ENCODE assay signal across 8 mouse cellular contexts in the genomic region with DNA sequence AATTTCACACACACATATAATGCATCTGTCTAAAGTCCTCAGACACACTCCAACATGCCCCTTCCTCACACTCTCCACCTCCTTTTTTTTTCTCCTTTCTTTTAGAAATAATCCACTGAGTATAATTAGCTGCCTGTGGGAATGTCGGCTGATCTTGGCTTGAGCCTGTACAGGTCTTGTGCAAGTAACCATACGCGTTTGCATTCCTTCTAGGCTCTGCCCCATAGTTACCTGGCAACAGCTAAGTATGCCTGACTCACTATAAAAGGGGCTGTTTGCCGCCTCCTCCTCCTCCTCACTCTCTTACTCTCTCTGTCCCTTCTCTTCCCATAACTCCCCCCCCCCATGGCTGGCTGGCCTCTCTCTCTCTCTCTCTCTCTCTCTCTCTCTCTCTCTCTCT.
DNase-seq lines count a peak whose midpoint lies in the region; ATAC-seq lines count a peak whose summit lies in the region.

No protein-coding gene starts in this region.

- DNase-seq in frontal cortex, postnatal 14 days (ENCODE audit: low spot score in 2 of 2) = no peak
- DNase-seq in right cerebral cortex, adult 2 months (ENCODE audit: low spot score in 2 of 2) = peak; percentile 20 to 26
- no peak for DNase-seq in right cerebral cortex, postnatal 14 days
- peak; percentile 16 for DNase-seq in lung, postnatal 10 days
- no peak for DNase-seq in spleen, adult 18-20 months
- no peak for DNase-seq in adipocyte (ENCODE audit: low spot score)
- no peak for DNase-seq in adrenal gland, postnatal 14 days

- ATAC-seq in frontal cortex, adult (ENCODE audit: low TSS enrichment) = peak; percentile 50

Comparison
In these comparisons a context has a peak if more than half of its experiments do, and no peak if none do; other contexts are left out.
1. DNase-seq: peak in right cerebral cortex, adult 2 months (2 of 2) and lung, postnatal 10 days (single experiment); none in frontal cortex, postnatal 14 days (0 of 2), right cerebral cortex, postnatal 14 days (single experiment), spleen, adult 18-20 months (0 of 2), adipocyte (single experiment) and adrenal gland, postnatal 14 days (single experiment).